Comparison of ENCODE assay signal across 23 mouse cellular contexts in the genomic region with DNA sequence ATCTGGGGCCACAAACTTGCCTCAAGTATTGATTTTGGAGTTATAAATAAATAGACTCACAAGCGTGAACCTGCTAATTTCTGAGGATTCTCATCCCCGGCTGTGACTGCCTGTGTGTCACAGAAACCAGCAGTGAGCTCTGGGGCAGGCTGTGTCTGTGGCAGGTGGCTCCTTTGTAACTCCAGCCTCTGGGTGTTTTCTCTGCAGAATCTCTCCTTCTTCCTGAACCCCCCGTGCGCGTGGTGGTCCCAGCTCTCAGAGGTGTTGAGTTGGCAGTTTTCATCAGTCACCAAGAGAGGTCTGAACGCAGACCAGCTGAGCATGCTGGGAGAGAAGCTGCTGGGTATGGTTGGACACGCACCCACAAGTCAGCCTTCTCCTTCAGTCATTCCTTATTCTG. TPM values are rescaled to one million over a fixed set of nuclear protein-coding genes. Genes with fewer than 3 reads are reported as not detected.
DNase-seq lines count a peak whose midpoint lies in the region; TF ChIP-seq lines count a peak whose summit lies in the region.
"Had no signal": no experiment of that assay in that cellular context is flagged by ENCODE, and none has a peak within 500 bp of the region (broad histone marks: within the 10 kb centered on the region; RNA-seq: fewer than 3 reads in every experiment).

No protein-coding gene starts in this region.

- peaks cover 9% of the 10 kb centered on the region for H3K36me3 ChIP-seq in heart, embryonic 10.5 days
- H3K36me3 ChIP-seq: hindbrain, embryonic 12.5 days; intestine, embryonic 15.5 days; neural tube, embryonic 12.5 days had no signal

- no peak for DNase-seq in heart, embryonic 10.5 days (ENCODE audit: low spot score)
- no peak for DNase-seq in heart, postnatal 4 days
- no peak for DNase-seq in left cerebral cortex, adult 2 months (ENCODE audit: extremely low spot score in 1 of 2, low spot score in 2 of 2)
- DNase-seq in left cerebral cortex, postnatal 36 days (ENCODE audit: low spot score in 2 of 2), result no peak
- DNase-seq in thymus, postnatal 14 days, result peak; percentile 66
- no peak for DNase-seq in ovary, postnatal 14 days (ENCODE audit: low spot score)
- DNase-seq in retina, embryonic 14.5 days (ENCODE audit: low spot score), result no peak
- DNase-seq: adrenal gland, postnatal 10 days; cerebellum, adult 9-11 months; gastrocnemius, postnatal 10 days; heart, postnatal 14 days had no signal

- H3K4me3 ChIP-seq in heart, embryonic 10.5 days, result no peak overlapping the region
- no peak overlapping the region for H3K4me3 ChIP-seq in left cerebral cortex, adult 2 months
- H3K4me3 ChIP-seq: embryonic facial prominence, embryonic 13.5 days; hindbrain, embryonic 12.5 days; intestine, embryonic 15.5 days; limb, embryonic 13.5 days; lung, embryonic 15.5 days; midbrain, embryonic 10.5 days; myocyte; neural tube, embryonic 12.5 days; stomach, embryonic 15.5 days had no signal

- 58% methylated on average over 7 of the region's 7 CpGs for WGBS in heart, embryonic 10.5 days

- H3K27ac ChIP-seq in heart, embryonic 10.5 days, result peak overlapping the region; percentile 65
- peak overlapping the region; percentile 24 for H3K27ac ChIP-seq in left cerebral cortex, adult 2 months
- H3K27ac ChIP-seq: embryonic facial prominence, embryonic 13.5 days; hindbrain, embryonic 12.5 days; hindbrain, postnatal 0 days; intestine, embryonic 15.5 days; kidney, postnatal 0 days; limb, embryonic 13.5 days; lung, embryonic 15.5 days; neural tube, embryonic 12.5 days; stomach, embryonic 15.5 days had no signal

- peaks cover 34% of the 10 kb centered on the region for H3K4me1 ChIP-seq in heart, embryonic 10.5 days

- intact Hi-C loops in left cerebral cortex, adult 2 months (cut with DNase I), result loop anchor here (5.0 kb wide), 1 partner anchor 484 kb away; the partner anchor contains the start of gene Nemp2
- intact Hi-C loops in left cerebral cortex, postnatal 36 days (cut with DNase I), result loop anchor here (5.0 to 10.0 kb wide), 4 partner anchors 116 to 486 kb away; partner anchors contain the start of gene Nemp2

- no peaks in the 10 kb centered on the region for H3K9me3 ChIP-seq in heart, embryonic 10.5 days
- H3K9me3 ChIP-seq: embryonic facial prominence, embryonic 13.5 days; hindbrain, embryonic 12.5 days; intestine, embryonic 15.5 days; limb, embryonic 13.5 days; lung, embryonic 15.5 days; midbrain, embryonic 10.5 days; neural tube, embryonic 12.5 days; stomach, embryonic 15.5 days had no signal

- TF ChIP-seq CTCF in left cerebral cortex, adult 2 months (IDR thresholded peaks at IDR 0.05), result no peak

- H3K27me3 ChIP-seq in heart, embryonic 10.5 days (ENCODE audit: insufficient read depth, poor library complexity, severe bottlenecking), result no peaks in the 10 kb centered on the region
- H3K27me3 ChIP-seq: hindbrain, embryonic 12.5 days; intestine, embryonic 15.5 days; limb, embryonic 13.5 days; lung, embryonic 15.5 days; neural tube, embryonic 12.5 days; Patski; stomach, embryonic 15.5 days had no signal

RNA-seq across cellular contexts. Expression of gene Stat1, which starts 29.5 kb away (rescaled TPM):
- 17.9 and 25.8 TPM in 2 replicates for polyA plus RNA-seq in heart, embryonic 10.5 days (2016; fragmentation: Nextera tagmentation; extraction: Ambion mirVana)
- 10 to 100 TPM; 21.1 to 22.6 TPM for total RNA-seq in heart, postnatal 4 days (2021)
- 10 to 100 TPM; 18.0 to 18.3 TPM for total RNA-seq in left cerebral cortex, adult 2 months (2021)
- total RNA-seq in left cerebral cortex, postnatal 36 days (2021), result 10 to 100 TPM; 19.1 to 19.8 TPM
